30 mouse cellular contexts compared by ENCODE assay signal in genomic region chr2:11635471-11636137, GRCm38 (mm10). TPM values are rescaled to one million over a fixed set of nuclear protein-coding genes. Genes with fewer than 3 reads are reported as not detected.
DNase-seq lines count a peak whose midpoint lies in the region; ATAC-seq and TF ChIP-seq lines count a peak whose summit lies in the region.
"Had no signal": no experiment of that assay in that cellular context is flagged by ENCODE, and none has a peak within 500 bp of the region (broad histone marks: within the 10 kb centered on the region; RNA-seq: fewer than 3 reads in every experiment).

No protein-coding gene starts in this region.

- intact Hi-C loops in heart, postnatal 36 days (cut with DNase I): no loop called here

- no peak overlapping the region for H3K9ac ChIP-seq in heart, postnatal 0 days (replicated peaks; ENCODE audit: low read depth, low read length)
- peak overlapping the region; percentile 85; the same call in 1 of the 2 replicates for H3K9ac ChIP-seq in CH12.LX (ENCODE audit: insufficient read depth, low read depth)
- H3K9ac ChIP-seq: heart, embryonic 13.5 days; kidney, embryonic 15.5 days; liver, embryonic 12.5 days; lung, embryonic 14.5 days had no signal

- peak overlapping the region; percentile 60; the same call in 1 of the 2 replicates for H3K27ac ChIP-seq in heart, postnatal 0 days (ENCODE audit: low read depth)
- peak overlapping the region; percentile 97 for H3K27ac ChIP-seq in CH12.LX (ENCODE audit: insufficient read depth, low read depth)
- H3K27ac ChIP-seq: heart, embryonic 13.5 days; kidney, embryonic 15.5 days; liver, embryonic 12.5 days; midbrain, embryonic 10.5 days had no signal

- no peak for DNase-seq in heart, postnatal 0 days (ENCODE audit: low spot score)
- no peak for DNase-seq in heart, postnatal 36 days
- DNase-seq in CH12.LX (ENCODE audit: extremely low read depth): no peak
- DNase-seq in naive thymus-derived CD4-positive, alpha-beta T cell, adult 2 months (ENCODE audit: low read depth): peak; percentile 70
- peak; percentile 62 for DNase-seq in thymus, postnatal 25 days
- no peak for DNase-seq in cerebellum, adult 11-12 months
- DNase-seq: adrenal gland, postnatal 14 days; cerebellum, adult 11 months; cerebellum, postnatal 36 days; heart, adult 18-20 months; kidney, postnatal 4 days; layer of hippocampus, adult 9-11 months; lung, embryonic 14.5 days; lung, postnatal 36 days; right cerebral cortex, postnatal 4 days had no signal

- ATAC-seq in heart, postnatal 0 days (ENCODE audit: insufficient read depth, low read depth): no peak
- ATAC-seq in megakaryocyte, adult 5-6 weeks (ENCODE audit: poor library complexity, severe bottlenecking): no peak
- ATAC-seq in frontal cortex, adult (ENCODE audit: low TSS enrichment): no peak
- ATAC-seq: liver, embryonic 12.5 days; Patski had no signal

- H3K9me3 ChIP-seq in heart, postnatal 0 days (replicated peaks; ENCODE audit: control insufficient read depth, low read length): no peaks in the 10 kb centered on the region
- H3K9me3 ChIP-seq in CH12.LX (replicated peaks; ENCODE audit: low read length): peaks cover 6% of the 10 kb centered on the region
- H3K9me3 ChIP-seq: heart, embryonic 13.5 days; kidney, embryonic 15.5 days; liver, embryonic 12.5 days; midbrain, embryonic 10.5 days had no signal

- no peak overlapping the region for H3K4me2 ChIP-seq in heart, postnatal 0 days (ENCODE audit: low read depth, low read length)
- H3K4me2 ChIP-seq in CH12.LX (ENCODE audit: insufficient read depth, low read depth, poor library complexity, severe bottlenecking): peak overlapping the region; percentile 91
- H3K4me2 ChIP-seq: heart, embryonic 13.5 days; kidney, embryonic 15.5 days; liver, embryonic 12.5 days; lung, embryonic 14.5 days had no signal

- dilution Hi-C loops in CH12.LX (cut with MboI; ENCODE audit: extremely low pct_ligation_motif_present, extremely low pct_unique_long_range_greater_than_20kb, low sequenced_read_pairs): no loop called here

- H3K4me1 ChIP-seq in heart, postnatal 0 days (ENCODE audit: control insufficient read depth, insufficient read depth): no peaks in the 10 kb centered on the region
- peaks cover 21 to 33% of the 10 kb centered on the region in 2 experiments for H3K4me1 ChIP-seq in CH12.LX (ENCODE audit: control insufficient read depth in 1 of 2, insufficient read depth in 2 of 2)
- H3K4me1 ChIP-seq: heart, embryonic 13.5 days; kidney, embryonic 15.5 days; liver, embryonic 12.5 days; midbrain, embryonic 10.5 days had no signal

- no peak overlapping the region for H3K4me3 ChIP-seq in heart, postnatal 0 days (ENCODE audit: low read depth, low read length)
- peak overlapping the region in 1 of 3 experiments; percentile 50 for H3K4me3 ChIP-seq in CH12.LX (replicated peaks in 1 of 3; ENCODE audit: low read depth in 2 of 3, low read length in 2 of 3, poor library complexity in 1 of 3)
- H3K4me3 ChIP-seq: heart, embryonic 13.5 days; kidney, embryonic 15.5 days; liver, embryonic 12.5 days; midbrain, embryonic 10.5 days had no signal

- 85% methylated on average over 5 of the region's 5 CpGs for WGBS in heart, postnatal 0 days

- TF ChIP-seq POLR2A in CH12.LX (IDR thresholded peaks at IDR 0.05; ENCODE audit: low read depth, low read length): no peak

- TF ChIP-seq EP300 in heart, postnatal 0 days (IDR thresholded peaks at IDR 0.05; ENCODE audit: low read depth): no peak
- TF ChIP-seq EP300 in CH12.LX (IDR thresholded peaks at IDR 0.05; ENCODE audit: low read length): no peak

- no peaks in the 10 kb centered on the region for H3K79me2 ChIP-seq in CH12.LX (replicated peaks; ENCODE audit: control insufficient read depth, extremely low read depth, insufficient read depth, poor library complexity, severe bottlenecking)

- no peaks in the 10 kb centered on the region for H3K27me3 ChIP-seq in heart, postnatal 0 days (ENCODE audit: control insufficient read depth, insufficient read depth, low read length)
- no peaks in the 10 kb centered on the region for H3K27me3 ChIP-seq in CH12.LX (replicated peaks)
- H3K27me3 ChIP-seq: heart, embryonic 13.5 days; kidney, embryonic 15.5 days; liver, embryonic 12.5 days had no signal

- TF ChIP-seq RAD21 in CH12.LX (IDR thresholded peaks at IDR 0.05; ENCODE audit: low read depth, low read length): no peak

- H3K36me3 ChIP-seq in heart, postnatal 0 days (replicated peaks; ENCODE audit: control insufficient read depth, insufficient read depth, low read length): no peaks in the 10 kb centered on the region
- no peaks in the 10 kb centered on the region for H3K36me3 ChIP-seq in CH12.LX (replicated peaks in 1 of 2; ENCODE audit: control insufficient read depth in 1 of 2, insufficient read depth in 1 of 2, low read length in 1 of 2)
- H3K36me3 ChIP-seq: heart, embryonic 13.5 days; kidney, embryonic 15.5 days; liver, embryonic 12.5 days; midbrain, embryonic 10.5 days had no signal

- TF ChIP-seq CTCF in heart, postnatal 0 days (IDR thresholded peaks at IDR 0.05; ENCODE audit: low read depth): no peak
- TF ChIP-seq CTCF in CH12.LX (conservative IDR thresholded peaks at IDR 0.05 in 1 of 2, IDR thresholded peaks at IDR 0.05 in 1 of 2; ENCODE audit: low read depth in 2 of 2, low read length in 2 of 2): no peak

- in situ Hi-C loops in CH12.LX (cut with MboI; ENCODE audit: low pct_ligation_motif_present, low pct_unique_long_range_greater_than_20kb, low sequenced_read_pairs): no loop called here

TF ChIP-seq in CH12.LX, 34 proteins besides CTCF, POLR2A, EP300 and RAD21:
- TF ChIP-seq MXI1 (IDR thresholded peaks at IDR 0.05; ENCODE audit: low read depth, low read length): 0 out of 2 replicates have a peak, but pooled peaks have one; percentile 20
- no peak for TF ChIP-seq CHD2 (IDR thresholded peaks at IDR 0.05; ENCODE audit: low read length)
- TF ChIP-seq MYC (IDR thresholded peaks at IDR 0.05; ENCODE audit: low read depth, low read length): 0 out of 2 replicates have a peak, but pooled peaks have one; percentile 34
- TF ChIP-seq BHLHE40 (IDR thresholded peaks at IDR 0.05; ENCODE audit: low read depth, low read length): peak; percentile 25; the same call in 1 of the 2 replicates
- TF ChIP-seq JUND (conservative IDR thresholded peaks at IDR 0.05; ENCODE audit: low read depth, low read length): 0 out of 2 replicates have a peak, but pooled peaks have one; percentile 16

RNA-seq across cellular contexts. Expression of gene Il2ra, which starts 7.0 kb away (rescaled TPM):
- total RNA-seq in heart, postnatal 0 days (2014; rRNA removed; ENCODE audit: low replicate concordance): 0.50 TPM in 1 of 2 replicates, not detected in the other
- polyA plus RNA-seq in heart, postnatal 0 days (2015; fragmentation: Nextera tagmentation; extraction: Ambion mirVana): not detected in 2 replicates
- total RNA-seq in heart, postnatal 36 days (2021): 1 to 10 TPM; 1.4 to 1.6 TPM
- total RNA-seq in CH12.LX (2012; rRNA removed): 5.5 and 6.0 TPM in 2 replicates
- total RNA-seq in CH12.LX (2014; rRNA removed): 4.8 and 6.3 TPM in 2 replicates
- 8.7 and 8.8 TPM in 2 replicates for polyA plus RNA-seq in CH12.LX (2012; ENCODE audit: insufficient read length, low read depth)
- total RNA-seq in megakaryocyte, adult 5-6 weeks (2015): 0.42 and 0.75 TPM in 2 replicates
- total RNA-seq in megakaryocyte, adult 5-6 weeks (2017): not detected in 2 replicates
- polyA plus RNA-seq: forebrain, embryonic 11.5 days; hindbrain, embryonic 11.5 days; kidney, embryonic 15.5 days; limb, embryonic 11.5 days; liver, embryonic 12.5 days; lung, embryonic 14.5 days; midbrain, embryonic 10.5 days; neural tube, embryonic 11.5 days; Patski; stomach, embryonic 14.5 days had no signal

RNA-seq across cellular contexts. Expression of gene Gm17490, which starts 9.5 kb away (rescaled TPM):
- not detected in 2 replicates for total RNA-seq in heart, postnatal 0 days (2014; rRNA removed; ENCODE audit: low replicate concordance)
- polyA plus RNA-seq in heart, postnatal 0 days (2015; fragmentation: Nextera tagmentation; extraction: Ambion mirVana): not detected in 2 replicates
- total RNA-seq in heart, postnatal 36 days (2021): not detected
- total RNA-seq in CH12.LX (2012; rRNA removed): not detected in 2 replicates
- total RNA-seq in CH12.LX (2014; rRNA removed): not detected in 2 replicates
- polyA plus RNA-seq in CH12.LX (2012; ENCODE audit: insufficient read length, low read depth): not detected in 2 replicates
- not detected in 2 replicates for total RNA-seq in megakaryocyte, adult 5-6 weeks (2015)
- not detected in 2 replicates for total RNA-seq in megakaryocyte, adult 5-6 weeks (2017)
- total RNA-seq: adrenal gland, postnatal 14 days; gastrocnemius, adult 8-10 months; heart, adult 18-20 months; left cerebral cortex, adult 8-10 months had no signal
- polyA plus RNA-seq: forebrain, embryonic 11.5 days; frontal cortex, adult 2 months; heart, embryonic 13.5 days; hindbrain, embryonic 11.5 days; kidney, embryonic 15.5 days; limb, embryonic 11.5 days; liver, embryonic 12.5 days; lung, embryonic 14.5 days; midbrain, embryonic 10.5 days; neural tube, embryonic 11.5 days; Patski; stomach, embryonic 14.5 days had no signal

RNA-seq across cellular contexts. Expression of gene Rbm17, which starts 31.7 kb away (rescaled TPM):
- 28.5 and 42.7 TPM in 2 replicates for total RNA-seq in heart, postnatal 0 days (2014; rRNA removed; ENCODE audit: low replicate concordance)
- polyA plus RNA-seq in heart, postnatal 0 days (2015; fragmentation: Nextera tagmentation; extraction: Ambion mirVana): 58.3 and 61.0 TPM in 2 replicates
- 10 to 100 TPM; 53.0 to 60.7 TPM for total RNA-seq in heart, postnatal 36 days (2021)
- 199 and 248 TPM in 2 replicates for total RNA-seq in CH12.LX (2012; rRNA removed)
- total RNA-seq in CH12.LX (2014; rRNA removed): 239 and 244 TPM in 2 replicates
- 344 and 405 TPM in 2 replicates for polyA plus RNA-seq in CH12.LX (2012; ENCODE audit: insufficient read length, low read depth)
- 105 and 115 TPM in 2 replicates for total RNA-seq in megakaryocyte, adult 5-6 weeks (2015)
- 122 and 124 TPM in 2 replicates for total RNA-seq in megakaryocyte, adult 5-6 weeks (2017)

Comparison
In these comparisons a context has a peak if more than half of its experiments do, and no peak if none do; other contexts are left out.
1. DNase-seq: peak in naive thymus-derived CD4-positive, alpha-beta T cell, adult 2 months (single experiment) and thymus, postnatal 25 days (single experiment); none in heart, postnatal 0 days (single experiment), heart, postnatal 36 days (0 of 2), CH12.LX (single experiment) and cerebellum, adult 11-12 months (single experiment).